Mouse (Mus musculus) heart, embryonic 12.5 days (tissue): ENCODE data around the gene Acp6. TPM values are rescaled to one million over a fixed set of nuclear protein-coding genes. Genes with fewer than 3 reads are reported as not detected.

Experiments used
- ATAC-seq: fragments of 200-750 bp; cut with Nextera tagmentation; 2 replicates; pipeline ENCODE4 v1.8.0; 2017; ENCODE audit warnings: moderate TSS enrichment, moderate library complexity; ENCODE audit not compliant: insufficient number of reproducible peaks, low FRiP score
- H3K27ac ChIP-seq: fragments of 300-500 bp; sonication (generic); 2 replicates; pipeline ENCODE4 v1.5.1; 2016; ENCODE audit warnings: mild to moderate bottlenecking, moderate library complexity; ENCODE audit not compliant: poor library complexity, severe bottlenecking
- H3K27me3 ChIP-seq: fragments of 300-500 bp; sonication (generic); replicated peaks from 2 replicates; pipeline ENCODE4 v1.6.1; 2016; ENCODE audit warnings: mild to moderate bottlenecking, moderate library complexity
- H3K36me3 ChIP-seq: fragments of 300-500 bp; sonication (generic); 2 replicates; pipeline ENCODE4 v1.6.1; 2016; ENCODE audit warnings: mild to moderate bottlenecking, moderate library complexity
- H3K4me1 ChIP-seq: fragments of 300-500 bp; sonication (generic); replicated peaks from 2 replicates; pipeline ENCODE4 v1.6.1; 2016; ENCODE audit warnings: mild to moderate bottlenecking
- H3K4me2 ChIP-seq: fragments of 300-500 bp; sonication (generic); 2 replicates; pipeline ENCODE4 v1.6.1; 2016; ENCODE audit warnings: mild to moderate bottlenecking, moderate library complexity
- H3K4me3 ChIP-seq: fragments of 300-500 bp; sonication (generic); 2 replicates; pipeline ENCODE4 v1.5.1; 2016; ENCODE audit warnings: mild to moderate bottlenecking
- H3K9ac ChIP-seq: fragments of 300-500 bp; sonication (generic); 2 replicates; pipeline ENCODE4 v1.6.1; 2016; ENCODE audit warnings: mild to moderate bottlenecking, moderate library complexity
- H3K9me3 ChIP-seq: fragments of 300-500 bp; sonication (generic); replicated peaks from 2 replicates; pipeline ENCODE4 v1.6.1; 2016; ENCODE audit warnings: mild to moderate bottlenecking, moderate library complexity
- WGBS: fragments of 180-500 bp; shearing (Covaris S2); methylation state at CpG from one replicate; pipeline ENCODE4 v1.1.7; 2016; 5-methylcytosine and 5-hydroxymethylcytosine counted together
- polyA plus RNA-seq: library from polyadenylated mRNA; unstranded; fragments of >200 nt; fragmentation: Nextera tagmentation; extraction: Ambion mirVana; gene quantifications from 2 replicates; pipeline ENCODE4 v1.2.1, GENCODE M21; 2016

Gene Acp6
- polyA plus RNA-seq, 1 experiment from 2014 or later: 61.7 TPM

- 79% methylated on average over 2 of the region's 2 CpGs for WGBS
- Histone ChIP-seq H3K4me1 (peaks cover 21% of the 10 kb centered on the region; the same call in 1 of the 2 replicates), H3K4me3 (peak overlapping the region; percentile 83), H3K36me3 (no peaks in the 10 kb centered on the region), H3K9ac (no peak overlapping the region), H3K27ac (no peak overlapping the region), H3K27me3 (no peaks in the 10 kb centered on the region), H3K4me2 (peak overlapping the region; percentile 73), H3K9me3 (no peaks in the 10 kb centered on the region)
- ATAC-seq: no peak
Observed at GRCm38 (mm10) chr3:97159986-97160385, 1.4 kb downstream of the Acp6 start.

GRCm38 (mm10) chr3:97160908-97161307 is 2.3 kb downstream of the Acp6 start:
- H3K27ac ChIP-seq: no peak overlapping the region; the same call in 1 of the 2 replicates

GRCm38 (mm10) chr3:97161773-97162172 is 3.2 kb downstream of the Acp6 start:
- WGBS: 46% methylated on average over 4 of the region's 4 CpGs

More at GRCm38 (mm10) chr3:97160908-97161307, 2.3 kb downstream of the Acp6 start:
- Histone ChIP-seq H3K4me1 (peaks cover 21% of the 10 kb centered on the region; the same call in 1 of the 2 replicates), H3K36me3 (no peaks in the 10 kb centered on the region), H3K27me3 (no peaks in the 10 kb centered on the region), H3K9ac (no peak overlapping the region), H3K4me2 (peak overlapping the region; percentile 48), H3K9me3 (no peaks in the 10 kb centered on the region), H3K4me3 (no peak overlapping the region; the same call in 1 of the 2 replicates)
- ATAC-seq: no peak
- 68% methylated on average over 10 of the region's 10 CpGs for WGBS

DNA sequence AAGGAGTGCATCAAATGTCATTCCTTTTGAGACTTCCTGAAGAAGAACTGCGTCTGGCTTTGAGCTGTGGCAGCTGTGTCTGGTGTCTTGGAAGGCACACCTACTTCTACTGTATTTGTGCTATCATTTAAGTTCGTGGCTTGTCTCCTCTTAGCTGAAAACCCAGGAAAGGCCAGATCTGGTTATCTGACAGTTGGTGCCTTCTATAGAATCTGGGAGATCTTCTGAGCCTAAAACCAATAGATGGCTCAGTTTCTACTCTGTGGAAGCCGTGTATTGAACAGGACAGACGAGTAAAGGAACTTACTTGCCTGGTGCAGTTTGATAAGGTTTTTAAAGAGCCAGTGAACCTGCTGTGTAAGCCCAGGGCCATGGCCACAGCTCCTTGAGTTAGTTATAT is 5.9 kb downstream of the Acp6 start:
- Histone ChIP-seq H3K9me3 (no peaks in the 10 kb centered on the region), H3K4me2 (no peak overlapping the region), H3K9ac (no peak overlapping the region), H3K27me3 (no peaks in the 10 kb centered on the region), H3K4me1 (peaks cover 25% of the 10 kb centered on the region), H3K36me3 (peaks cover 18% of the 10 kb centered on the region), H3K27ac (no peak overlapping the region), H3K4me3 (no peak overlapping the region)
- no peak for ATAC-seq
- 45% methylated on average over 4 of the region's 4 CpGs for WGBS

More at GRCm38 (mm10) chr3:97161773-97162172, 3.2 kb downstream of the Acp6 start:
- ATAC-seq: no peak
- H3K9me3 ChIP-seq: no peaks in the 10 kb centered on the region
- H3K4me1 ChIP-seq: peaks cover 21% of the 10 kb centered on the region; the same call in 1 of the 2 replicates
- H3K27ac ChIP-seq: no peak overlapping the region
- H3K4me3 ChIP-seq: no peak overlapping the region
- no peak overlapping the region for H3K9ac ChIP-seq
- no peaks in the 10 kb centered on the region for H3K27me3 ChIP-seq
- H3K36me3 ChIP-seq: peaks cover 8% of the 10 kb centered on the region
- H3K4me2 ChIP-seq: no peak overlapping the region

DNA sequence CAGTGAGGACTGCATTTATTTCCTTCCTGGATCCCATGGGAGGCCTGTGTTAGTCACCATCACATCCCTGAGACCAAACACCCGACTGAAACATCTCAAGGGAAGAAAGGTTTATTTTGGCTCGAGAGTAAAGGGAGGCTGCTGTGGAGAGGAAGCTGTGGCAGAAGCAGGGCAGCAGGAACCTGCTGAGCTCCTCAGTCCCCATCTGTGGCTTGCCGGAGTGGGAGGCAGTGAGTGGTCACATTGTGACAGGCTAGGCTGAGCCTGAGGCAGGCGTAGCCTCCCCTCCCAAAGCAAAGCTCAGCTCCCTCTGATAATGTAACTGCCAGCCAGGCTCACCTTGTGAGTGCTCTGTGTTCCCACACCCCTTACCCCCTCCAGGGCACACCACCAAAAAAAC is 8.5 kb downstream of the Acp6 start:
- no peak overlapping the region for H3K27ac ChIP-seq
- no peak overlapping the region for H3K9ac ChIP-seq
- 47% methylated on average over 4 of the region's 4 CpGs for WGBS
- H3K4me1 ChIP-seq: peaks cover 7% of the 10 kb centered on the region
- peaks cover 25% of the 10 kb centered on the region for H3K36me3 ChIP-seq
- no peaks in the 10 kb centered on the region for H3K9me3 ChIP-seq
- no peak overlapping the region for H3K4me2 ChIP-seq
- H3K27me3 ChIP-seq: no peaks in the 10 kb centered on the region
- H3K4me3 ChIP-seq: no peak overlapping the region
- ATAC-seq: 0 out of 2 replicates have a peak, but pooled peaks have one; percentile 25

GRCm38 (mm10) chr3:97171531-97171930 is 13.0 kb downstream of the Acp6 start:
- Histone ChIP-seq H3K36me3 (peaks cover 36% of the 10 kb centered on the region), H3K9ac (no peak overlapping the region), H3K4me3 (no peak overlapping the region), H3K9me3 (no peaks in the 10 kb centered on the region), H3K27ac (no peak overlapping the region), H3K4me2 (no peak overlapping the region), H3K4me1 (peaks cover 5% of the 10 kb centered on the region; the same call in 1 of the 2 replicates), H3K27me3 (no peaks in the 10 kb centered on the region)
- WGBS: 80% methylated on average over 6 of the region's 6 CpGs
- ATAC-seq: no peak

DNA sequence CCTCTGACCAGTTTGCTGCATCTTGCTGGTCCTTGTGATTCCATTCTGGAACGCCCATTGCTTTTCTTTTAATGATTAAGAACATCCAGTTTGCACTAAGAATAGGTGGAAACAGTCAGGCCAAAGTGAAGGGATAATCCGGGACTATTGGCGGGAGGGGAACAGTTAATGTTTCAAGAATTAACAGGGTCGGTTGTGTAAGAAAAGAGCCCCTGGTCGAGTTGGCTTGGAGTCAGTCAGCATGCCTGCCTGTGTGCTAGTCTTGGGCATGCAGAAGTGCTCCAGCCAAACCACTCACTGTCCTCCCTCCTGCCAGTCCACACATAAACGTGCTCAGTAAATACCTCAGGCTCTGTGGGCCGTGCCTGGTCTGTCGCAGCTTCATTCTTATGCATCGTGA is 13.7 kb downstream of the Acp6 start:
- WGBS: 85% methylated on average over 9 of the region's 9 CpGs
- H3K4me1 ChIP-seq: peaks cover 2% of the 10 kb centered on the region; the same call in 1 of the 2 replicates
- no peaks in the 10 kb centered on the region for H3K9me3 ChIP-seq
- H3K4me3 ChIP-seq: no peak overlapping the region
- no peak for ATAC-seq
- H3K4me2 ChIP-seq: no peak overlapping the region
- no peaks in the 10 kb centered on the region for H3K27me3 ChIP-seq
- H3K36me3 ChIP-seq: peaks cover 40% of the 10 kb centered on the region
- no peak overlapping the region for H3K27ac ChIP-seq
- no peak overlapping the region for H3K9ac ChIP-seq

GRCm38 (mm10) chr3:97172632-97173031 is 14.1 kb downstream of the Acp6 start:
- no peak overlapping the region for H3K4me3 ChIP-seq
- no peaks in the 10 kb centered on the region for H3K27me3 ChIP-seq
- no peaks in the 10 kb centered on the region for H3K4me1 ChIP-seq
- 80% methylated on average over 5 of the region's 5 CpGs for WGBS
- peaks cover 44% of the 10 kb centered on the region for H3K36me3 ChIP-seq
- no peak overlapping the region for H3K9ac ChIP-seq
- H3K4me2 ChIP-seq: no peak overlapping the region
- no peaks in the 10 kb centered on the region for H3K9me3 ChIP-seq
- ATAC-seq: no peak
- no peak overlapping the region for H3K27ac ChIP-seq

- Histone ChIP-seq H3K4me1 (no peaks in the 10 kb centered on the region; the same call in 1 of the 2 replicates), H3K9me3 (no peaks in the 10 kb centered on the region), H3K4me3 (no peak overlapping the region), H3K27ac (no peak overlapping the region), H3K9ac (no peak overlapping the region), H3K36me3 (peaks cover 33% of the 10 kb centered on the region), H3K4me2 (no peak overlapping the region), H3K27me3 (no peaks in the 10 kb centered on the region)
- 72% methylated on average over 6 of the region's 6 CpGs for WGBS
- ATAC-seq: no peak
Observed at GRCm38 (mm10) chr3:97178885-97179284, 20.3 kb downstream of the Acp6 start.

DNA sequence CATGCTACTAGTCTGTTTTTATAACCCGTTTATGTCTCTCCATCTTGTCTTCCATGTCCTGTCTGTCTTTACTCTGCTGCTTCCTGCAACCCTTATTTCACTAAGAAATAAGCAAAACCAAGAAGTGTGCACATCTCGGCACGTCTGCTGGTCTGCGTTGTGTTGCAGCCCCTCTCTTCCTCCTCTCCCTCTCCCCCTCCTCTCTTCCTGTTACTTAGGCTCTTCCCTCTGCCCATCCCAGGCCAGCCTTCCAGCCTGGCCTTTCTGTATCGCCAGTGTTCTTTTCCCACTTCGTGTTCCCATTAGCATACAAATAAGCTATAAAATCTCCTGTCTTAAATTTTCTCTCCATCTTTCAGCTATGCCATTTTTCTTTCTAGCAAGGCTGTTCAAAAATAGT is 21.9 kb downstream of the Acp6 start:
- Histone ChIP-seq H3K4me3 (no peak overlapping the region), H3K36me3 (peaks cover 24% of the 10 kb centered on the region), H3K4me2 (no peak overlapping the region), H3K9me3 (no peaks in the 10 kb centered on the region), H3K9ac (no peak overlapping the region), H3K27me3 (peaks cover 3% of the 10 kb centered on the region; the same call in 1 of the 2 replicates), H3K4me1 (no peaks in the 10 kb centered on the region; the same call in 1 of the 2 replicates), H3K27ac (no peak overlapping the region)
- WGBS: 48% methylated on average over 6 of the region's 6 CpGs
- ATAC-seq: no peak

DNA sequence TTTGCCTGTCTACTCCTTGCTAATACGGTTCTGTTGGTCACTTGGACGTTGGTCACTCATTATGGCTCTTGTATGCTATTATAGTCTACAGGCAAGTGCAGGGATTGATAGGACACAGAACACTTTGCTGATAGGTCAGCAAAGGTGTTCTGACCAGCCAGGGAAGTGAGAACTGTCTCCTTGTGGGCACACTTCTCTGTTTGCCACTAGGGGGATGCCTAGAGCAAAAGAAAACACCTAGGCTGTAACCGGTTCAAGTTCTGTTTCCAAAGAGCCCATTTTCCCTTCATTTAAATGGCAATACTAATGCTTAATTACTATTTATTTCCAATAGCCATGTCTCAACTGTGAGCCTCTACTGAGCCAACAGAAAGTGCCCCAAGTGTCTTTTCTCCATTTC is 25.2 kb downstream of the Acp6 start:
- H3K27me3 ChIP-seq: peaks cover 12% of the 10 kb centered on the region; the same call in 1 of the 2 replicates
- ATAC-seq: no peak
- no peaks in the 10 kb centered on the region for H3K9me3 ChIP-seq
- 32% methylated on average over 3 of the region's 3 CpGs for WGBS
- no peak overlapping the region for H3K4me2 ChIP-seq
- H3K36me3 ChIP-seq: no peaks in the 10 kb centered on the region
- no peak overlapping the region for H3K9ac ChIP-seq
- H3K27ac ChIP-seq: no peak overlapping the region
- H3K4me3 ChIP-seq: no peak overlapping the region
- H3K4me1 ChIP-seq: peaks cover under 1% of the 10 kb centered on the region; the same call in 1 of the 2 replicates
